Mouse (Mus musculus) spleen, adult 2 months (tissue): ENCODE results near the gene a.

Experiments used
- CTCF ChIP-seq: fragments of 200-500 bp; IDR thresholded peaks from 2 replicates; pipeline ENCODE4 v1.5.1; 2011; ENCODE audit warnings: mild to moderate bottlenecking, inconsistent platforms; ENCODE audit not compliant: insufficient read depth, insufficient read length, insufficient replicate concordance; ENCODE audit errors: extremely low read depth
- POLR2A ChIP-seq: fragments of 200-500 bp; IDR thresholded peaks from 2 replicates; pipeline ENCODE4 v1.6.1; 2011; ENCODE audit warnings: low read depth, low read length, inconsistent platforms

- no peak for TF ChIP-seq CTCF
- TF ChIP-seq POLR2A, result no peak
Measured at GRCm38 (mm10) chr2:154791661-154792642, 750 bp downstream of the a start.
